Mouse (Mus musculus): ENCODE data around the gene Ezr.

Gene Ezr

GRCm38 (mm10) chr17:6782611-6783005 lies at the start of gene Ezr:
Ezr (minus strand) TSS chr17:6782784.
- DNase-seq (ENCODE audit: low spot score): peak; percentile 91

- DNase-seq (ENCODE audit: low spot score): no peak
These were observed 47.5 kb upstream of the Ezr start for GRCm38 (mm10) chr17:6830004-6830592.

- no peak for DNase-seq (ENCODE audit: low spot score)
These were observed 46.1 kb upstream of the Ezr start for GRCm38 (mm10) chr17:6828531-6829150.

GRCm38 (mm10) chr17:6827740-6828461 lies 45.3 kb upstream of the Ezr start:
- DNase-seq (ENCODE audit: low spot score): peak; percentile 94

- no peak for DNase-seq (ENCODE audit: low spot score)
These were observed 44.7 kb upstream of the Ezr start for GRCm38 (mm10) chr17:6827159-6827733.

GRCm38 (mm10) chr17:6816796-6817195 lies 34.2 kb upstream of the Ezr start:
- DNase-seq (ENCODE audit: low spot score): no peak

GRCm38 (mm10) chr17:6816151-6816550 lies 33.6 kb upstream of the Ezr start:
- DNase-seq (ENCODE audit: low spot score): no peak

- DNase-seq (ENCODE audit: low spot score): no peak
These were observed 32.1 kb upstream of the Ezr start for GRCm38 (mm10) chr17:6814656-6815055.

GRCm38 (mm10) chr17:6812851-6813191 lies 30.2 kb upstream of the Ezr start:
- DNase-seq (ENCODE audit: low spot score): no peak

- DNase-seq (ENCODE audit: low spot score): peak; percentile 22
These were observed 29.6 kb upstream of the Ezr start for GRCm38 (mm10) chr17:6811931-6812850.

- no peak for DNase-seq (ENCODE audit: low spot score)
These were observed 26.7 kb upstream of the Ezr start for GRCm38 (mm10) chr17:6809331-6809730.

GRCm38 (mm10) chr17:6808521-6809165 lies 26.1 kb upstream of the Ezr start:
- DNase-seq (ENCODE audit: low spot score): no peak

- no peak for DNase-seq (ENCODE audit: low spot score)
These were observed 25.4 kb upstream of the Ezr start for GRCm38 (mm10) chr17:6807827-6808520.

- no peak for DNase-seq (ENCODE audit: low spot score)
These were observed 22.4 kb upstream of the Ezr start for GRCm38 (mm10) chr17:6804853-6805543.

GRCm38 (mm10) chr17:6804111-6804510 lies 21.5 kb upstream of the Ezr start:
- no peak for DNase-seq (ENCODE audit: low spot score)

- DNase-seq (ENCODE audit: low spot score): no peak
These were observed 21.0 kb upstream of the Ezr start for GRCm38 (mm10) chr17:6803614-6804013.

- no peak for DNase-seq (ENCODE audit: low spot score)
These were observed 15.9 kb upstream of the Ezr start for GRCm38 (mm10) chr17:6798392-6799061.

GRCm38 (mm10) chr17:6797471-6797870 lies 14.9 kb upstream of the Ezr start:
- no peak for DNase-seq (ENCODE audit: low spot score)

GRCm38 (mm10) chr17:6794160-6794751 lies 11.7 kb upstream of the Ezr start:
- no peak for DNase-seq (ENCODE audit: low spot score)

Measured in ovary, postnatal 36 days (tissue).